13 mouse cellular contexts compared by ENCODE assay signal in genomic region chr5:131614238-131614637, GRCm38 (mm10).
DNase-seq lines count a peak whose midpoint lies in the region; ATAC-seq and TF ChIP-seq lines count a peak whose summit lies in the region.
"Had no signal": no experiment of that assay in that cellular context is flagged by ENCODE, and none has a peak within 500 bp of the region (broad histone marks: within the 10 kb centered on the region; RNA-seq: fewer than 3 reads in every experiment).

No protein-coding gene starts in this region.

- DNase-seq in forebrain, embryonic 14.5 days (ENCODE audit: low spot score) = no peak
- DNase-seq in hindbrain, embryonic 14.5 days (ENCODE audit: low spot score) = no peak
- DNase-seq in midbrain, postnatal 0 days (ENCODE audit: low spot score) = no peak
- no peak for DNase-seq in right cerebral cortex, postnatal 4 days
- DNase-seq in adrenal gland, adult 18-20 months (ENCODE audit: low spot score in 2 of 2) = no peak
- DNase-seq: heart, adult 18-20 months; heart, postnatal 14 days; kidney, adult 11 months; liver, embryonic 13.5 days; lung, postnatal 14 days had no signal

- no peaks in the 10 kb centered on the region for H3K4me1 ChIP-seq in intestine, postnatal 0 days (replicated peaks; ENCODE audit: control insufficient read depth, insufficient read depth, low read length)
- H3K4me1 ChIP-seq in intestine, embryonic 16.5 days (ENCODE audit: control insufficient read depth, insufficient read depth, low read length) = peaks cover 16% of the 10 kb centered on the region; the same call in 1 of the 2 replicates
- H3K4me1 ChIP-seq in forebrain, embryonic 14.5 days (ENCODE audit: control insufficient read depth, insufficient read depth, low read length) = peaks cover 20% of the 10 kb centered on the region
- H3K4me1 ChIP-seq in hindbrain, embryonic 14.5 days (replicated peaks; ENCODE audit: control insufficient read depth, insufficient read depth, low read length) = peaks cover 17% of the 10 kb centered on the region
- 0 out of 2 replicates have a peak, but pooled peaks cover 4% of the 10 kb centered on the region for H3K4me1 ChIP-seq in midbrain, postnatal 0 days (ENCODE audit: insufficient read depth, low read length)
- H3K4me1 ChIP-seq: liver, embryonic 13.5 days had no signal

- H3K4me2 ChIP-seq in intestine, postnatal 0 days (replicated peaks; ENCODE audit: low read depth) = no peak overlapping the region
- no peak overlapping the region for H3K4me2 ChIP-seq in intestine, embryonic 16.5 days (ENCODE audit: low read depth, low read length)
- peak overlapping the region; percentile 67 for H3K4me2 ChIP-seq in forebrain, embryonic 14.5 days (ENCODE audit: low read length)
- H3K4me2 ChIP-seq in hindbrain, embryonic 14.5 days (replicated peaks) = peak overlapping the region; percentile 59
- peak overlapping the region; percentile 22 for H3K4me2 ChIP-seq in midbrain, postnatal 0 days (ENCODE audit: low read depth, low read length, poor library complexity, severe bottlenecking)
- H3K4me2 ChIP-seq: liver, embryonic 13.5 days had no signal

- no peaks in the 10 kb centered on the region for H3K36me3 ChIP-seq in intestine, postnatal 0 days (ENCODE audit: control insufficient read depth, insufficient read depth)
- no peaks in the 10 kb centered on the region for H3K36me3 ChIP-seq in intestine, embryonic 16.5 days (ENCODE audit: control insufficient read depth, insufficient read depth, low read length)
- H3K36me3 ChIP-seq in forebrain, embryonic 14.5 days (ENCODE audit: control insufficient read depth, insufficient read depth, low read length) = no peaks in the 10 kb centered on the region
- no peaks in the 10 kb centered on the region for H3K36me3 ChIP-seq in hindbrain, embryonic 14.5 days (replicated peaks; ENCODE audit: control insufficient read depth, insufficient read depth)
- no peaks in the 10 kb centered on the region for H3K36me3 ChIP-seq in midbrain, postnatal 0 days (ENCODE audit: insufficient read depth, low read length)
- H3K36me3 ChIP-seq: liver, embryonic 13.5 days had no signal

- ATAC-seq in intestine, postnatal 0 days = peak; percentile 55; the same call in 1 of the 2 replicates
- no peak for ATAC-seq in intestine, embryonic 16.5 days
- ATAC-seq in forebrain, embryonic 14.5 days = no peak
- ATAC-seq in hindbrain, embryonic 14.5 days (ENCODE audit: low FRiP score) = no peak
- no peak for ATAC-seq in midbrain, postnatal 0 days (ENCODE audit: low FRiP score)

- peaks cover 4% of the 10 kb centered on the region; the same call in 1 of the 2 replicates for H3K27me3 ChIP-seq in intestine, postnatal 0 days (replicated peaks; ENCODE audit: control insufficient read depth, insufficient read depth, low read length)
- H3K27me3 ChIP-seq in intestine, embryonic 16.5 days (replicated peaks; ENCODE audit: control insufficient read depth, insufficient read depth, low read length) = no peaks in the 10 kb centered on the region; the same call in 1 of the 2 replicates
- H3K27me3 ChIP-seq in forebrain, embryonic 14.5 days (replicated peaks; ENCODE audit: control insufficient read depth, insufficient read depth, low read length) = peaks cover 6% of the 10 kb centered on the region; the same call in 1 of the 2 replicates
- H3K27me3 ChIP-seq in hindbrain, embryonic 14.5 days (ENCODE audit: control insufficient read depth, insufficient read depth, low read length) = no peaks in the 10 kb centered on the region
- no peaks in the 10 kb centered on the region for H3K27me3 ChIP-seq in midbrain, postnatal 0 days (ENCODE audit: insufficient read depth, low read length)

- no peak overlapping the region for H3K9ac ChIP-seq in intestine, postnatal 0 days (ENCODE audit: low read depth, low read length)
- H3K9ac ChIP-seq in intestine, embryonic 16.5 days (ENCODE audit: low read depth, low read length) = no peak overlapping the region
- no peak overlapping the region for H3K9ac ChIP-seq in forebrain, embryonic 14.5 days (ENCODE audit: low read length)
- H3K9ac ChIP-seq in hindbrain, embryonic 14.5 days = peak overlapping the region; percentile 47
- H3K9ac ChIP-seq in midbrain, postnatal 0 days (replicated peaks; ENCODE audit: low read length, poor library complexity, severe bottlenecking) = no peak overlapping the region
- H3K9ac ChIP-seq: liver, embryonic 13.5 days had no signal

- no peak for TF ChIP-seq CTCF in intestine, postnatal 0 days (IDR thresholded peaks at IDR 0.05; ENCODE audit: low read depth)
- no peak for TF ChIP-seq CTCF in midbrain, postnatal 0 days (IDR thresholded peaks at IDR 0.05)

- WGBS in intestine, postnatal 0 days = 83% methylated on average over 2 of the region's 2 CpGs
- WGBS in intestine, embryonic 16.5 days = 84% methylated on average over 2 of the region's 2 CpGs
- WGBS in forebrain, embryonic 14.5 days = 96% methylated on average over 2 of the region's 2 CpGs
- 87% methylated on average over 2 of the region's 2 CpGs for WGBS in hindbrain, embryonic 14.5 days
- 92% methylated on average over 2 of the region's 2 CpGs for WGBS in midbrain, postnatal 0 days

- no peak overlapping the region for H3K4me3 ChIP-seq in intestine, postnatal 0 days (ENCODE audit: low read depth, low read length)
- H3K4me3 ChIP-seq in intestine, embryonic 16.5 days (ENCODE audit: low read length) = no peak overlapping the region
- peak overlapping the region; percentile 10; the same call in 1 of the 2 replicates for H3K4me3 ChIP-seq in forebrain, embryonic 14.5 days (ENCODE audit: low read depth, low read length)
- peak overlapping the region; percentile 34 for H3K4me3 ChIP-seq in hindbrain, embryonic 14.5 days (replicated peaks; ENCODE audit: low read length)
- no peak overlapping the region; the same call in 1 of the 2 replicates for H3K4me3 ChIP-seq in midbrain, postnatal 0 days (ENCODE audit: low read depth, low read length)
- H3K4me3 ChIP-seq: left cerebral cortex, adult 2 months; liver, embryonic 13.5 days had no signal

- H3K27ac ChIP-seq in intestine, postnatal 0 days (ENCODE audit: low read depth, low read length) = no peak overlapping the region
- no peak overlapping the region for H3K27ac ChIP-seq in intestine, embryonic 16.5 days (ENCODE audit: low read length)
- no peak overlapping the region for H3K27ac ChIP-seq in forebrain, embryonic 14.5 days (ENCODE audit: low read depth, low read length)
- no peak overlapping the region for H3K27ac ChIP-seq in hindbrain, embryonic 14.5 days
- H3K27ac ChIP-seq in midbrain, postnatal 0 days (ENCODE audit: low read depth, low read length) = no peak overlapping the region
- H3K27ac ChIP-seq: left cerebral cortex, adult 2 months; liver, embryonic 13.5 days had no signal

- H3K9me3 ChIP-seq in intestine, postnatal 0 days (ENCODE audit: control insufficient read depth) = no peaks in the 10 kb centered on the region
- H3K9me3 ChIP-seq in intestine, embryonic 16.5 days (ENCODE audit: control insufficient read depth, low read length) = no peaks in the 10 kb centered on the region
- no peaks in the 10 kb centered on the region for H3K9me3 ChIP-seq in forebrain, embryonic 14.5 days (replicated peaks; ENCODE audit: control insufficient read depth, low read length)
- no peaks in the 10 kb centered on the region for H3K9me3 ChIP-seq in hindbrain, embryonic 14.5 days (ENCODE audit: control insufficient read depth, low read length)
- H3K9me3 ChIP-seq in midbrain, postnatal 0 days (ENCODE audit: low read length) = no peaks in the 10 kb centered on the region
- H3K9me3 ChIP-seq: liver, embryonic 13.5 days had no signal

Comparison
In these comparisons a context has a peak if more than half of its experiments do, and no peak if none do; other contexts are left out.
1. H3K4me2 ChIP-seq: peak in forebrain, embryonic 14.5 days (single experiment), hindbrain, embryonic 14.5 days (single experiment) and midbrain, postnatal 0 days (single experiment); none in intestine, postnatal 0 days (single experiment) and intestine, embryonic 16.5 days (single experiment).
2. H3K4me3 ChIP-seq: peak in forebrain, embryonic 14.5 days (single experiment) and hindbrain, embryonic 14.5 days (single experiment); none in intestine, postnatal 0 days (single experiment), intestine, embryonic 16.5 days (single experiment) and midbrain, postnatal 0 days (single experiment).